Mouse (Mus musculus) hindbrain, embryonic 14.5 days (tissue): ENCODE measurements at regions not wholly inside any gene's neighbourhood (a gene's known extent, or its start where the extent isn't known, plus 50 kb on each side); places are given as distances from the start of the nearest gene placed in this dataset.

Source experiments
- ATAC-seq: fragments of 200-750 bp; cut with Nextera tagmentation; 2 replicates; pipeline ENCODE4 v1.8.0; 2017; ENCODE audit warnings: moderate number of reproducible peaks, mild to moderate bottlenecking, moderate TSS enrichment, moderate library complexity; ENCODE audit not compliant: low FRiP score
- DNase-seq: peaks from one replicate; pipeline ENCODE4 v3.0.0-alpha.2; 2015; ENCODE audit warnings: low spot score
- H3K27ac ChIP-seq: fragments of 300-500 bp; sonication (generic); 2 replicates; pipeline ENCODE4 v1.5.1; 2014; ENCODE audit warnings: mild to moderate bottlenecking, moderate library complexity
- H3K27me3 ChIP-seq: fragments of 300-500 bp; sonication (generic); 2 replicates; pipeline ENCODE4 v1.6.1; 2014; ENCODE audit warnings: mild to moderate bottlenecking, low read length, mixed read lengths; ENCODE audit not compliant: control insufficient read depth, insufficient read depth
- H3K36me3 ChIP-seq: fragments of 300-500 bp; sonication (generic); replicated peaks from 2 replicates; pipeline ENCODE4 v1.6.1; 2014; ENCODE audit not compliant: control insufficient read depth, insufficient read depth
- H3K4me1 ChIP-seq: fragments of 300-500 bp; sonication (generic); replicated peaks from 2 replicates; pipeline ENCODE4 v1.6.1; 2014; ENCODE audit warnings: antibody characterized with exemption, low read length, mixed read lengths; ENCODE audit not compliant: control insufficient read depth, insufficient read depth
- H3K4me2 ChIP-seq: fragments of 300-500 bp; sonication (generic); replicated peaks from 2 replicates; pipeline ENCODE4 v1.6.1; 2014; ENCODE audit warnings: mild to moderate bottlenecking, moderate library complexity
- H3K4me3 ChIP-seq: fragments of 300-500 bp; sonication (generic); replicated peaks from 2 replicates; pipeline ENCODE4 v1.5.1; 2014; ENCODE audit warnings: mild to moderate bottlenecking, low read length
- H3K9ac ChIP-seq: fragments of 300-500 bp; sonication (generic); 2 replicates; pipeline ENCODE4 v1.6.1; 2014
- H3K9me3 ChIP-seq: fragments of 300-500 bp; sonication (generic); 2 replicates; pipeline ENCODE4 v1.6.1; 2016; ENCODE audit warnings: low read length; ENCODE audit not compliant: control insufficient read depth
- WGBS: fragments of 180-500 bp; shearing (Covaris S2); extraction: QIAGEN DNeasy Blood & Tissue Kit; methylation state at CpG from one replicate; pipeline ENCODE4 v1.1.7; 2014; 5-methylcytosine and 5-hydroxymethylcytosine counted together

DNA sequence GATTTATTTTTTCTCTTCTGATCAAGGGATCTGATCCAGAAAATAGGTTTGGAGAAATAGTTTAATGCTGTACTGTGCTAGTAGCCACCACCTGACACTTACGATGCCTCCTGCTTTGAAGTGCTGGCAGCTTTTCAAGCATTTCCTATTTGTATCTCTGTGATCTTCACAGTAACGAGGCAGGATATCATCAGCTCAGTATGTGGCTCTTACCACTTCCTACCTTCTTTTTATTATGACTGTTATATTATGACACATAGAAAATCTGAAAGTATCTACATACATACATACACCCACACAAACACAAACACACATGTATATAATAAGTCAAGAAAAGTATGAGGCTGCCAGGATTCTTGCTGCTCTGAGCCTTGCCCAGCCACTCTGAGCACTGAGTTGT is 124.4 kb upstream of the Fut8 start:
- Histone ChIP-seq H3K9me3 (peaks cover 10% of the 10 kb centered on the region; the same call in 1 of the 2 replicates), H3K4me3 (no peak overlapping the region), H3K36me3 (no peaks in the 10 kb centered on the region), H3K27me3 (no peaks in the 10 kb centered on the region), H3K27ac (no peak overlapping the region), H3K9ac (no peak overlapping the region), H3K4me1 (no peaks in the 10 kb centered on the region), H3K4me2 (no peak overlapping the region)
- 88% methylated on average over 2 of the region's 2 CpGs for whole genome bisulfite sequencing
- DNase-seq: no peak
- no peak for ATAC-seq

DNA sequence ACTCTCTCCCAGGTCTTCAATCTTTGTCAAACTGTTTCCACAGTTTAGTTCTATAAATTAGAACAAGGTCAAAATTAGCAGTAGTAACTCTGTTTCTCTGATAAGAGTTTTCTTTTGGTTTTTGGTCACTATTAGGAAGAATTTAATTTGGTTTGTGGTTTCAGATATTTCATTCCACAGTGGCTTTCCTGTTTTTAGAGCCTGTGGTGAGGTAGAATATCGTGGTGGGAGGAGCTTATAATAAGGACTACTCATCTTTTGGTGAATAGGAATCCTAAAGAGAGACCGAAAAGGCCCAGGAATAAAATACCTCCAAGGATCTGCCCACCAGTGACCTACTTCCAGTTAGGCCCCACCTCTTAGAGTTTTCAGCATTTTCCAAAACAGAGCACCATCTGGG is 125.8 kb upstream of the Fut8 start:
- Histone ChIP-seq H3K4me2 (no peak overlapping the region), H3K4me1 (no peaks in the 10 kb centered on the region), H3K27me3 (no peaks in the 10 kb centered on the region), H3K9me3 (peaks cover 10% of the 10 kb centered on the region; the same call in 1 of the 2 replicates), H3K27ac (no peak overlapping the region), H3K36me3 (no peaks in the 10 kb centered on the region), H3K9ac (no peak overlapping the region), H3K4me3 (no peak overlapping the region)
- WGBS: 78% methylated on average over 2 of the region's 2 CpGs
- no peak for DNase-seq
- no peak for ATAC-seq

- WGBS: 90% methylated on average over 3 of the region's 3 CpGs
- Histone ChIP-seq H3K27me3 (no peaks in the 10 kb centered on the region), H3K4me1 (no peaks in the 10 kb centered on the region), H3K4me2 (no peak overlapping the region), H3K9ac (no peak overlapping the region), H3K36me3 (no peaks in the 10 kb centered on the region), H3K27ac (no peak overlapping the region), H3K4me3 (no peak overlapping the region), H3K9me3 (peaks cover 10% of the 10 kb centered on the region; the same call in 1 of the 2 replicates)
- no peak for ATAC-seq
- DNase-seq: no peak
These were observed 130.7 kb upstream of the Fut8 start for GRCm38 (mm10) chr12:77107251-77107650.

- Histone ChIP-seq H3K9ac (no peak overlapping the region), H3K4me1 (no peaks in the 10 kb centered on the region), H3K4me2 (no peak overlapping the region), H3K36me3 (no peaks in the 10 kb centered on the region), H3K4me3 (no peak overlapping the region), H3K27ac (no peak overlapping the region), H3K27me3 (no peaks in the 10 kb centered on the region), H3K9me3 (0 out of 2 replicates have a peak, but pooled peaks cover under 1% of the 10 kb centered on the region)
- no peak for DNase-seq
- WGBS: 91% methylated on average over 4 of the region's 4 CpGs
- no peak for ATAC-seq
These were observed 131.9 kb upstream of the Fut8 start for GRCm38 (mm10) chr12:77105887-77106600.

DNA sequence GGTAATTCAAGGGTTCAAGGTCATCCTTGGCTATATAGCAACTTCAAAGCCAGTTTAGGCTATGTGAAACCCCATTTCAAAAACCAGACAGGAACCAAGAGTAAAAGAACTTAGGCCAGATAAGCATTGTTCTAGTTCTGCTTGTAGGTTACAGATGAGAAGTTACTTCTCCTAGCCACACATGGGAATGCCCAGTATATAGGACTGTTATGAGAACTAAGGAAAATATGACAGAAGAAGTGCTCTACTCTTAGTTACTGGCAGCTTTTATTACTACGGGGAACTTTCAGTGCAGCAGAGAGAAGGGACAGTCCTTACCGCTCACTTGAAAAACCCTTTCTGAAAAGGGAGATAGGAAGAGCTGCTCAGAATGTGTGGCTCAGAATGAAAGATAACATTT is 137.4 kb upstream of the Fut8 start:
- Histone ChIP-seq H3K36me3 (no peaks in the 10 kb centered on the region), H3K4me2 (no peak overlapping the region), H3K9me3 (no peaks in the 10 kb centered on the region), H3K4me1 (no peaks in the 10 kb centered on the region), H3K27ac (no peak overlapping the region), H3K4me3 (no peak overlapping the region), H3K9ac (no peak overlapping the region), H3K27me3 (no peaks in the 10 kb centered on the region)
- no peak for DNase-seq
- WGBS: 99% methylated on average over 2 of the region's 2 CpGs
- no peak for ATAC-seq

DNA sequence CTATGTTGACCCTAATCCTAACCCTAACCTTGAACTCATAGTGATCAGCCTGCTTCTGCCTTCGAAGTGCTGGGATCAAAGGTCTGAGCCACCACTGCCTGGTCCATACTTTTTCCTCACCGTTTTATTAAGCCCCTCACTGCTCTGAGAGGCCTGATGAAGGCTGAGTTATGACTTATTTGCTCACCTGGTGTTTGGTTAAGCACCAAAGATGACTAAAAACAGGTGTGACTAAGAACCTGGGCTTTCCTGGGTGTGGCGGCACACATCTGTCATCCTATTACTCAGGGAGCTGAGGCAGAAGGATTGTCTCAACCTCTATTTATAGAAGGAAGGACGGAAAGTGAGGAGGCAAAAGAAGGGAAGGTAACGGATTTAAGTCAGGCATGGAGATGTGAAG is 137.5 kb upstream of the Max start:
- Histone ChIP-seq H3K9ac (no peak overlapping the region), H3K9me3 (no peaks in the 10 kb centered on the region), H3K27me3 (no peaks in the 10 kb centered on the region), H3K36me3 (no peaks in the 10 kb centered on the region), H3K4me3 (no peak overlapping the region), H3K4me1 (no peaks in the 10 kb centered on the region), H3K27ac (no peak overlapping the region), H3K4me2 (no peak overlapping the region)
- WGBS: 90% methylated on average over 5 of the region's 5 CpGs
- ATAC-seq (no peak), DNase-seq (no peak)

GRCm38 (mm10) chr12:77098821-77099220 is 136.8 kb upstream of the Max start:
- Histone ChIP-seq H3K27me3 (no peaks in the 10 kb centered on the region), H3K4me3 (no peak overlapping the region), H3K4me2 (no peak overlapping the region), H3K27ac (no peak overlapping the region), H3K4me1 (no peaks in the 10 kb centered on the region), H3K9ac (no peak overlapping the region), H3K9me3 (no peaks in the 10 kb centered on the region), H3K36me3 (no peaks in the 10 kb centered on the region)
- ATAC-seq (no peak), DNase-seq (no peak)
- WGBS: 95% methylated on average over 4 of the region's 4 CpGs

DNA sequence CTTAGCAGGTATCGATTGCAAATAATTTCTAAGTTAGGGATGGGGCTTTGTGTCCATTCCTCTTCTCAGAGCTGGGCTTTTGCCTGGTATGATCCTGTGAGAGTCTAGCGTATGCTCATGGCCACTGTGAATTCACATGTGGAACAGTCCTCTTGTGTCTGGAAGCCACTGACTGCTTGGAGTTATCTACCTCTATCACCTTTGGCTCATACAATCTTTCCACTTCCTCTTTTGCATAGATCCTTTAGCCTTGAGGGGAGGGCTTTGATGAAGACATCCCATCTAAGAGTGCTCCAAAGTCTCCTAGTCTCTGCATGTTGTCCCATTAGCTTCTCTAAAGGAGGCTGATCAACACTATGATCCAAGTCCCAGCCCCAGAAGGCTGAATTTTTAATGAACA is 135.8 kb upstream of the Max start:
- H3K9ac ChIP-seq: no peak overlapping the region
- no peaks in the 10 kb centered on the region for H3K36me3 ChIP-seq
- 97% methylated on average over 2 of the region's 2 CpGs for WGBS
- ATAC-seq: no peak
- no peaks in the 10 kb centered on the region for H3K4me1 ChIP-seq
- no peak overlapping the region for H3K27ac ChIP-seq
- H3K27me3 ChIP-seq: no peaks in the 10 kb centered on the region
- H3K4me2 ChIP-seq: no peak overlapping the region
- no peak for DNase-seq
- H3K9me3 ChIP-seq: no peaks in the 10 kb centered on the region
- no peak overlapping the region for H3K4me3 ChIP-seq

DNA sequence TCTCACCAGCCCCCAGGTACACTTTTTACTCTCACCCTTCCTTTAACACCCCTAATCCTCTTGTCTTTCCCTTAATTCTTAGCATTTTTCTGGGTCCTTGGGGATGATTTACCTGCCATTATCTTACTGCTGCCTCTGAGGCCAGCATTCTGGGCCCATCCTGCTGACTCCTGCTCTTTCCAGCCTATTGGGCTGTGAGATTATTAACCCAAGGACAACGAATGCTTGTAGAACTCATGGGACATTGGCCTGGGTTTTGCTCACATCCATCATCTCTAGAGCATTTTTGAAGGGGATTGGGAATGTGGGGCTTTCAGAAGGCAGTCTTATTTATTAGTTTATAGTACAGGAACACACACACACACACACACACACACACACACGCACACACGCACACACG is 134.5 kb upstream of the Max start:
- DNase-seq (no peak), ATAC-seq (no peak)
- no peaks in the 10 kb centered on the region for H3K27me3 ChIP-seq
- H3K4me1 ChIP-seq: no peaks in the 10 kb centered on the region
- no peak overlapping the region for H3K4me3 ChIP-seq
- WGBS: 89% methylated on average over 4 of the region's 4 CpGs
- H3K27ac ChIP-seq: no peak overlapping the region
- no peaks in the 10 kb centered on the region for H3K9me3 ChIP-seq
- no peak overlapping the region for H3K4me2 ChIP-seq
- H3K36me3 ChIP-seq: no peaks in the 10 kb centered on the region
- no peak overlapping the region for H3K9ac ChIP-seq
